Mouse (Mus musculus): ENCODE data around the gene Btbd17. TPM values are rescaled to one million over a fixed set of nuclear protein-coding genes. Genes with fewer than 3 reads are reported as not detected.
A peak's percentile ranks its signal among the peaks of the same experiment; 100 is the strongest.

Btbd17 gene
- polyA plus RNA-seq (2015; fragmentation: Nextera tagmentation; extraction: Ambion mirVana), result 1.1 and 1.6 TPM in 2 replicates

GRCm38 (mm10) chr11:114795848-114796322 lies at the start of gene Btbd17:
TSS of gene Btbd17 (minus strand) at chr11:114795945.
- ATAC-seq (ENCODE audit: insufficient number of reproducible peaks, insufficient read depth, low FRiP score, low TSS enrichment, low read depth), result no peak

GRCm38 (mm10) chr11:114844464-114845220 lies 48.9 kb upstream of the Btbd17 start:
- Histone ChIP-seq H3K4me1 (peaks cover 25% of the 10 kb centered on the region), H3K4me3 (no peak overlapping the region), H3K9me3 (peaks cover 4% of the 10 kb centered on the region; the same call in 1 of the 2 replicates), H3K27me3 (no peaks in the 10 kb centered on the region; the same call in 1 of the 2 replicates), H3K36me3 (no peaks in the 10 kb centered on the region), H3K27ac (peak overlapping the region; percentile 69), H3K9ac (no peak overlapping the region), H3K4me2 (peak overlapping the region; percentile 23; the same call in 1 of the 2 replicates)
- no peak for ATAC-seq (ENCODE audit: insufficient number of reproducible peaks, insufficient read depth, low FRiP score, low TSS enrichment, low read depth)
- 55% methylated on average over 7 of the region's 7 CpGs for WGBS

More at GRCm38 (mm10) chr11:114795848-114796322, at the start of gene Btbd17:
- no peaks in the 10 kb centered on the region for H3K36me3 ChIP-seq
- H3K9me3 ChIP-seq, result no peaks in the 10 kb centered on the region
- H3K4me1 ChIP-seq, result peaks cover 27% of the 10 kb centered on the region
- H3K27me3 ChIP-seq, result peaks cover 46% of the 10 kb centered on the region
- H3K27ac ChIP-seq, result no peak within 1 kb of the TSS
- 8% methylated on average over 4 of the region's 4 CpGs for WGBS
- H3K9ac ChIP-seq, result peak within 1 kb of the TSS; percentile 47
- H3K4me2 ChIP-seq, result peak within 1 kb of the TSS; percentile 73
- peak within 1 kb of the TSS; percentile 42 for H3K4me3 ChIP-seq

- no peak overlapping the region for H3K4me3 ChIP-seq
- 6% methylated on average over 8 of the region's 8 CpGs for WGBS
- H3K9ac ChIP-seq, result peak overlapping the region; percentile 59
- peak; percentile 38; the same call in 1 of the 2 replicates for ATAC-seq (ENCODE audit: insufficient number of reproducible peaks, insufficient read depth, low FRiP score, low TSS enrichment, low read depth)
- no peaks in the 10 kb centered on the region for H3K36me3 ChIP-seq
- H3K27ac ChIP-seq, result peak overlapping the region; percentile 69
- H3K4me1 ChIP-seq, result peaks cover 18% of the 10 kb centered on the region
- peak overlapping the region; percentile 23 for H3K4me2 ChIP-seq
- peaks cover 4% of the 10 kb centered on the region; the same call in 1 of the 2 replicates for H3K9me3 ChIP-seq
- no peaks in the 10 kb centered on the region for H3K27me3 ChIP-seq
Measured at GRCm38 (mm10) chr11:114843818-114844463, 48.2 kb upstream of the Btbd17 start.

GRCm38 (mm10) chr11:114833166-114833565 lies 37.4 kb upstream of the Btbd17 start:
- no peak for ATAC-seq (ENCODE audit: insufficient number of reproducible peaks, insufficient read depth, low FRiP score, low TSS enrichment, low read depth)
- Histone ChIP-seq H3K27me3 (no peaks in the 10 kb centered on the region), H3K4me1 (peaks cover 22% of the 10 kb centered on the region), H3K9ac (no peak overlapping the region), H3K36me3 (no peaks in the 10 kb centered on the region), H3K4me2 (no peak overlapping the region), H3K4me3 (no peak overlapping the region), H3K27ac (no peak overlapping the region), H3K9me3 (no peaks in the 10 kb centered on the region)
- 58% methylated on average over 5 of the region's 5 CpGs for WGBS

- Histone ChIP-seq H3K36me3 (no peaks in the 10 kb centered on the region), H3K9me3 (no peaks in the 10 kb centered on the region), H3K27ac (peak overlapping the region; percentile 90), H3K4me2 (peak overlapping the region; percentile 61), H3K27me3 (no peaks in the 10 kb centered on the region), H3K4me1 (peaks cover 22% of the 10 kb centered on the region), H3K4me3 (peak overlapping the region; percentile 29), H3K9ac (peak overlapping the region; percentile 66)
- no peak for ATAC-seq (ENCODE audit: insufficient number of reproducible peaks, insufficient read depth, low FRiP score, low TSS enrichment, low read depth)
- 13% methylated on average over 8 of the region's 8 CpGs for WGBS
Measured at GRCm38 (mm10) chr11:114830433-114830773, 34.7 kb upstream of the Btbd17 start.

GRCm38 (mm10) chr11:114829499-114830432 lies 34.0 kb upstream of the Btbd17 start:
- H3K4me1 ChIP-seq, result peaks cover 22% of the 10 kb centered on the region
- WGBS, result 6% methylated on average over 24 of the region's 24 CpGs

GRCm38 (mm10) chr11:114826686-114827085 lies 30.9 kb upstream of the Btbd17 start:
- no peak for ATAC-seq (ENCODE audit: insufficient number of reproducible peaks, insufficient read depth, low FRiP score, low TSS enrichment, low read depth)
- H3K27me3 ChIP-seq, result no peaks in the 10 kb centered on the region
- no peak overlapping the region for H3K4me2 ChIP-seq
- H3K4me3 ChIP-seq, result no peak overlapping the region
- H3K4me1 ChIP-seq, result peaks cover 40% of the 10 kb centered on the region
- 0 out of 2 replicates have a peak overlapping the region, but pooled peaks have one; percentile 49 for H3K27ac ChIP-seq
- 46% methylated on average over 5 of the region's 5 CpGs for WGBS
- H3K36me3 ChIP-seq, result no peaks in the 10 kb centered on the region
- H3K9ac ChIP-seq, result no peak overlapping the region
- no peaks in the 10 kb centered on the region for H3K9me3 ChIP-seq

More at GRCm38 (mm10) chr11:114829499-114830432, 34.0 kb upstream of the Btbd17 start:
- Histone ChIP-seq H3K4me2 (peak overlapping the region; percentile 61), H3K9ac (peak overlapping the region; percentile 66), H3K4me3 (peak overlapping the region; percentile 29), H3K9me3 (no peaks in the 10 kb centered on the region), H3K27ac (peak overlapping the region; percentile 90), H3K36me3 (no peaks in the 10 kb centered on the region), H3K27me3 (no peaks in the 10 kb centered on the region)
- peak; percentile 81 for ATAC-seq (ENCODE audit: insufficient number of reproducible peaks, insufficient read depth, low FRiP score, low TSS enrichment, low read depth)

GRCm38 (mm10) chr11:114823199-114823725 lies 27.5 kb upstream of the Btbd17 start:
- Histone ChIP-seq H3K27ac (peak overlapping the region; percentile 78), H3K9me3 (no peaks in the 10 kb centered on the region), H3K36me3 (no peaks in the 10 kb centered on the region), H3K27me3 (no peaks in the 10 kb centered on the region), H3K4me3 (no peak overlapping the region), H3K4me1 (peaks cover 41% of the 10 kb centered on the region), H3K4me2 (peak overlapping the region; percentile 32), H3K9ac (0 out of 2 replicates have a peak overlapping the region, but pooled peaks have one; percentile 11)
- 2% methylated on average over 11 of the region's 11 CpGs for WGBS
- peak; percentile 38; the same call in 1 of the 2 replicates for ATAC-seq (ENCODE audit: insufficient number of reproducible peaks, insufficient read depth, low FRiP score, low TSS enrichment, low read depth)

GRCm38 (mm10) chr11:114822727-114823126 lies 27.0 kb upstream of the Btbd17 start:
- H3K4me1 ChIP-seq, result peaks cover 41% of the 10 kb centered on the region
- H3K9ac ChIP-seq, result 0 out of 2 replicates have a peak overlapping the region, but pooled peaks have one; percentile 27
- H3K9me3 ChIP-seq, result no peaks in the 10 kb centered on the region
- 22% methylated on average over 12 of the region's 12 CpGs for WGBS
- no peaks in the 10 kb centered on the region for H3K27me3 ChIP-seq
- ATAC-seq (ENCODE audit: insufficient number of reproducible peaks, insufficient read depth, low FRiP score, low TSS enrichment, low read depth), result peak; percentile 67
- peak overlapping the region; percentile 78 for H3K27ac ChIP-seq
- H3K36me3 ChIP-seq, result no peaks in the 10 kb centered on the region
- H3K4me3 ChIP-seq, result no peak overlapping the region
- H3K4me2 ChIP-seq, result peak overlapping the region; percentile 32

- Histone ChIP-seq H3K36me3 (no peaks in the 10 kb centered on the region), H3K27me3 (no peaks in the 10 kb centered on the region), H3K27ac (no peak overlapping the region), H3K4me1 (peaks cover 39% of the 10 kb centered on the region), H3K4me3 (no peak overlapping the region), H3K4me2 (no peak overlapping the region), H3K9me3 (no peaks in the 10 kb centered on the region), H3K9ac (no peak overlapping the region)
- WGBS, result 55% methylated on average over 1 of the region's 1 CpGs
- ATAC-seq (ENCODE audit: insufficient number of reproducible peaks, insufficient read depth, low FRiP score, low TSS enrichment, low read depth), result no peak
Measured at GRCm38 (mm10) chr11:114821325-114821724, 25.6 kb upstream of the Btbd17 start.
